Mouse (Mus musculus) stomach, embryonic 16.5 days (tissue): ENCODE measurements around the gene Gm20905. TPM values are rescaled to one million over a fixed set of nuclear protein-coding genes. Genes with fewer than 3 reads are reported as not detected.
"Not testable (repeated sequence)": the region's sequence is repeated elsewhere in the genome, so short reads cannot be mapped to it uniquely, and the experiment has no call there.

Experiments
- ATAC-seq: fragments of 200-750 bp; cut with Nextera tagmentation; 2 replicates; pipeline ENCODE4 v1.8.0; 2017; ENCODE audit warnings: moderate number of reproducible peaks, moderate TSS enrichment; ENCODE audit not compliant: insufficient read depth, low FRiP score
- H3K27ac ChIP-seq: fragments of 300-500 bp; sonication (generic); 2 replicates; pipeline ENCODE4 v1.5.1; 2014; ENCODE audit warnings: low read length
- H3K27me3 ChIP-seq: fragments of 300-500 bp; sonication (generic); 2 replicates; pipeline ENCODE4 v1.6.1; 2014; ENCODE audit warnings: low read length, control low read depth, mixed read lengths; ENCODE audit not compliant: control insufficient read depth, insufficient read depth
- H3K36me3 ChIP-seq: fragments of 300-500 bp; sonication (generic); 2 replicates; pipeline ENCODE4 v1.6.1; 2014; ENCODE audit warnings: low read length; ENCODE audit not compliant: control insufficient read depth, insufficient read depth
- H3K4me1 ChIP-seq: fragments of 300-500 bp; sonication (generic); 2 replicates; pipeline ENCODE4 v1.6.1; 2014; ENCODE audit warnings: low read length, control low read depth, mixed read lengths; ENCODE audit not compliant: control insufficient read depth, insufficient read depth
- H3K4me2 ChIP-seq: fragments of 300-500 bp; sonication (generic); 2 replicates; pipeline ENCODE4 v1.6.1; 2014; ENCODE audit warnings: low read depth, low read length, mixed read lengths
- H3K4me3 ChIP-seq: fragments of 300-500 bp; sonication (generic); replicated peaks from 2 replicates; pipeline ENCODE4 v1.5.1; 2014; ENCODE audit warnings: mild to moderate bottlenecking, low read length
- H3K9ac ChIP-seq: fragments of 300-500 bp; sonication (generic); 2 replicates; pipeline ENCODE4 v1.6.1; 2014; ENCODE audit warnings: low read length
- H3K9me3 ChIP-seq: fragments of 300-500 bp; sonication (generic); replicated peaks from 2 replicates; pipeline ENCODE4 v1.6.1; 2016; ENCODE audit warnings: low read length, control low read depth; ENCODE audit not compliant: control insufficient read depth
- WGBS: fragments of 180-500 bp; shearing (Covaris S2); extraction: QIAGEN DNeasy Blood & Tissue Kit; methylation state at CpG from one replicate; pipeline ENCODE4 v1.1.7; 2014; 5-methylcytosine and 5-hydroxymethylcytosine counted together
- polyA plus RNA-seq: library from polyadenylated mRNA; unstranded; fragments of >200 nt; fragmentation: Nextera tagmentation; extraction: Ambion mirVana; gene quantifications from 2 replicates; pipeline ENCODE4 v1.2.1, GENCODE M21; 2015

The Gm20905 gene
- not detected in 2 replicates for polyA plus RNA-seq

DNA sequence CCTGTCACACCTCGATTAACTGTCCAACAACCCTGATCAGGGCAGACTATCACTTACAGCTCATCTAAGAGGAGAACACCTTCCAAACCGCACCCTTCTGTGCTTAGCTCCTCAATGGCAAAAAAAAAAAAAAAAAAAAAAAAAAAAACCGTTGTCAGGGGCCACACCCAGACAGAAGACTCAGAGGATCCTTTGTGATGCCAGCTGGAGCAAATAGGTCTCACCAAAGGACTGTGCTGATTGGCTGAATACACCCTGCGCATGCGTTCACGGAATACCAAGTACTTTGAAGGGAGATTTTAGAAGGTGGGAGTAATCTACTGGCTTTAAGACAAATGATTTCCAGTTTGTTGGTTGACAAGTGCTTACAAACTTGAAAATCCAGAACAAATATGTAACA, at the start of gene Gm20905:
Gm20905 (minus strand) TSS at position 101 of the 400 bp plus-strand sequence.
- no CpG with 5 or more reads among the region's 6 CpGs for WGBS
- not testable (repeated sequence) for H3K9me3 ChIP-seq, H3K27me3 ChIP-seq, H3K9ac ChIP-seq, H3K27ac ChIP-seq, H3K4me1 ChIP-seq, H3K36me3 ChIP-seq, H3K4me3 ChIP-seq, H3K4me2 ChIP-seq, ATAC-seq
